Mouse (Mus musculus) embryonic facial prominence, embryonic 13.5 days (tissue): ENCODE measurements around the gene Vezf1. TPM values are rescaled to one million over a fixed set of nuclear protein-coding genes. Genes with fewer than 3 reads are reported as not detected.
A peak's percentile ranks its signal among the peaks of the same experiment; 100 is the strongest.
"Not testable (repeated sequence)": the region's sequence is repeated elsewhere in the genome, so short reads cannot be mapped to it uniquely, and the experiment has no call there.

Experiments used
- ATAC-seq: fragments of 200-750 bp; cut with Nextera tagmentation; 2 replicates; pipeline ENCODE4 v1.8.0; 2017; ENCODE audit warnings: low read depth; ENCODE audit not compliant: insufficient number of reproducible peaks, insufficient read depth, low FRiP score, low TSS enrichment
- H3K27ac ChIP-seq: fragments of 300-500 bp; sonication (generic); 2 replicates; pipeline ENCODE4 v1.5.1; 2015; ENCODE audit warnings: moderate library complexity, mild to moderate bottlenecking, inconsistent platforms
- H3K27me3 ChIP-seq: fragments of 300-500 bp; sonication (generic); 2 replicates; pipeline ENCODE4 v1.6.1; 2015; ENCODE audit warnings: mild to moderate bottlenecking, inconsistent platforms
- H3K36me3 ChIP-seq: fragments of 300-500 bp; sonication (generic); 2 replicates; pipeline ENCODE4 v1.6.1; 2015; ENCODE audit warnings: mild to moderate bottlenecking, inconsistent platforms
- H3K4me1 ChIP-seq: fragments of 300-500 bp; sonication (generic); 2 replicates; pipeline ENCODE4 v1.6.1; 2015; ENCODE audit warnings: inconsistent platforms
- H3K4me2 ChIP-seq: fragments of 300-500 bp; sonication (generic); 2 replicates; pipeline ENCODE4 v1.6.1; 2015; ENCODE audit warnings: moderate library complexity, mild to moderate bottlenecking, inconsistent platforms
- H3K4me3 ChIP-seq: fragments of 300-500 bp; sonication (generic); 2 replicates; pipeline ENCODE4 v1.5.1; 2015; ENCODE audit warnings: mild to moderate bottlenecking, inconsistent platforms
- H3K9ac ChIP-seq: fragments of 300-500 bp; sonication (generic); 2 replicates; pipeline ENCODE4 v1.6.1; 2015; ENCODE audit warnings: mild to moderate bottlenecking, inconsistent platforms
- H3K9me3 ChIP-seq: fragments of 300-500 bp; sonication (generic); 2 replicates; pipeline ENCODE4 v1.6.1; 2016; ENCODE audit warnings: inconsistent platforms
- WGBS: fragments of 180-500 bp; shearing (Covaris S2); methylation state at CpG from one replicate; pipeline ENCODE4 v1.1.7; 2015; ENCODE audit warnings: mixed read lengths; 5-methylcytosine and 5-hydroxymethylcytosine counted together
- polyA plus RNA-seq: library from polyadenylated mRNA; unstranded; fragments of >200 nt; fragmentation: Nextera tagmentation; extraction: Ambion mirVana; gene quantifications from 2 replicates; pipeline ENCODE4 v1.2.1, GENCODE M21; 2015

The Vezf1 gene
- polyA plus RNA-seq, 1 experiment from 2014 or later, result 43.1 TPM

- H3K9ac ChIP-seq, result no peak overlapping the region
- peaks cover 13% of the 10 kb centered on the region for H3K4me1 ChIP-seq
- H3K36me3 ChIP-seq, result peaks cover 8% of the 10 kb centered on the region
- no peaks in the 10 kb centered on the region for H3K27me3 ChIP-seq
- H3K27ac ChIP-seq, result no peak overlapping the region
- no peak for ATAC-seq
- no peak overlapping the region for H3K4me2 ChIP-seq
- no peaks in the 10 kb centered on the region for H3K9me3 ChIP-seq
- no peak overlapping the region for H3K4me3 ChIP-seq
These were observed 23.8 kb upstream of the Vezf1 start for GRCm38 (mm10) chr11:88044314-88044713.

- H3K4me2 ChIP-seq, ATAC-seq, H3K27ac ChIP-seq, H3K9ac ChIP-seq, H3K4me3 ChIP-seq, H3K9me3 ChIP-seq, H3K27me3 ChIP-seq: not testable (repeated sequence)
- 93% methylated on average over 3 of the region's 3 CpGs for WGBS
- Histone ChIP-seq H3K4me1 (peaks cover 21% of the 10 kb centered on the region), H3K36me3 (peaks cover 17% of the 10 kb centered on the region)
These were observed 22.9 kb upstream of the Vezf1 start for GRCm38 (mm10) chr11:88045159-88045558.

GRCm38 (mm10) chr11:88045878-88046277 lies 22.2 kb upstream of the Vezf1 start:
- 87% methylated on average over 4 of the region's 4 CpGs for WGBS

GRCm38 (mm10) chr11:88046323-88046937 lies 21.6 kb upstream of the Vezf1 start:
- Histone ChIP-seq H3K27me3 (no peaks in the 10 kb centered on the region), H3K4me3 (peak overlapping the region; percentile 97), H3K27ac (peak overlapping the region; percentile 100), H3K4me2 (peak overlapping the region; percentile 79), H3K9ac (peak overlapping the region; percentile 100), H3K4me1 (peaks cover 28% of the 10 kb centered on the region), H3K36me3 (peaks cover 24% of the 10 kb centered on the region), H3K9me3 (no peaks in the 10 kb centered on the region)
- 62% methylated on average over 17 of the region's 17 CpGs for WGBS
- no peak for ATAC-seq

More at GRCm38 (mm10) chr11:88045878-88046277, 22.2 kb upstream of the Vezf1 start:
- Histone ChIP-seq H3K36me3 (peaks cover 21% of the 10 kb centered on the region), H3K9me3 (no peaks in the 10 kb centered on the region), H3K4me3 (no peak overlapping the region; the same call in 1 of the 2 replicates), H3K27me3 (no peaks in the 10 kb centered on the region), H3K9ac (peak overlapping the region; percentile 100; the same call in 1 of the 2 replicates), H3K4me1 (peaks cover 25% of the 10 kb centered on the region), H3K27ac (no peak overlapping the region), H3K4me2 (peak overlapping the region; percentile 79; the same call in 1 of the 2 replicates)
- no peak for ATAC-seq

GRCm38 (mm10) chr11:88046944-88047794 lies 20.9 kb upstream of the Vezf1 start, which contains the start of gene Srsf1:
Gene Srsf1, plus strand, starts transcription at chr11:88047373.
- Histone ChIP-seq H3K4me3 (peak within 1 kb of the TSS; percentile 97), H3K9ac (peak within 1 kb of the TSS; percentile 100), H3K4me2 (peak within 1 kb of the TSS; percentile 79), H3K9me3 (no peaks in the 10 kb centered on the region), H3K36me3 (peaks cover 23% of the 10 kb centered on the region), H3K4me1 (peaks cover 28% of the 10 kb centered on the region), H3K27ac (peak within 1 kb of the TSS; percentile 100), H3K27me3 (no peaks in the 10 kb centered on the region)
- peak; percentile 88 for ATAC-seq
- WGBS, result under 1% methylated on average over 60 of the region's 60 CpGs

GRCm38 (mm10) chr11:88047871-88048531 lies 20.1 kb upstream of the Vezf1 start:
- H3K9me3 ChIP-seq, result no peaks in the 10 kb centered on the region
- peak; percentile 66; the same call in 1 of the 2 replicates for ATAC-seq
- no peaks in the 10 kb centered on the region for H3K27me3 ChIP-seq
- peak overlapping the region; percentile 97 for H3K4me3 ChIP-seq
- H3K4me2 ChIP-seq, result peak overlapping the region; percentile 79
- peaks cover 31% of the 10 kb centered on the region for H3K4me1 ChIP-seq
- H3K9ac ChIP-seq, result peak overlapping the region; percentile 100
- peak overlapping the region; percentile 100 for H3K27ac ChIP-seq
- peaks cover 29% of the 10 kb centered on the region for H3K36me3 ChIP-seq
- WGBS, result under 1% methylated on average over 61 of the region's 76 CpGs

GRCm38 (mm10) chr11:88048961-88049670 lies 19.0 kb upstream of the Vezf1 start:
- Histone ChIP-seq H3K27ac (no peak overlapping the region), H3K4me3 (peak overlapping the region; percentile 97), H3K36me3 (peaks cover 34% of the 10 kb centered on the region), H3K9ac (peak overlapping the region; percentile 100), H3K4me1 (peaks cover 31% of the 10 kb centered on the region), H3K9me3 (no peaks in the 10 kb centered on the region), H3K27me3 (no peaks in the 10 kb centered on the region), H3K4me2 (peak overlapping the region; percentile 79)
- ATAC-seq, result no peak
- WGBS, result 18% methylated on average over 26 of the region's 26 CpGs

- Histone ChIP-seq H3K9ac (peak overlapping the region; percentile 33; the same call in 1 of the 2 replicates), H3K4me3 (peak overlapping the region; percentile 97), H3K36me3 (peaks cover 34% of the 10 kb centered on the region), H3K4me1 (peaks cover 31% of the 10 kb centered on the region), H3K27ac (no peak overlapping the region), H3K27me3 (no peaks in the 10 kb centered on the region), H3K4me2 (peak overlapping the region; percentile 79), H3K9me3 (no peaks in the 10 kb centered on the region)
- ATAC-seq, result no peak
These were observed 18.3 kb upstream of the Vezf1 start for GRCm38 (mm10) chr11:88049732-88050131.

GRCm38 (mm10) chr11:88052638-88053037 lies 15.4 kb upstream of the Vezf1 start:
- Histone ChIP-seq H3K27ac (no peak overlapping the region), H3K36me3 (peaks cover 34% of the 10 kb centered on the region), H3K4me3 (no peak overlapping the region), H3K9me3 (no peaks in the 10 kb centered on the region), H3K27me3 (no peaks in the 10 kb centered on the region), H3K9ac (no peak overlapping the region), H3K4me2 (peak overlapping the region; percentile 7; the same call in 1 of the 2 replicates), H3K4me1 (peaks cover 22% of the 10 kb centered on the region)
- WGBS, result 69% methylated on average over 4 of the region's 4 CpGs
- ATAC-seq, result no peak

GRCm38 (mm10) chr11:88053821-88054220 lies 14.3 kb upstream of the Vezf1 start:
- Histone ChIP-seq H3K36me3 (peaks cover 34% of the 10 kb centered on the region), H3K9me3 (no peaks in the 10 kb centered on the region), H3K4me1 (peaks cover 22% of the 10 kb centered on the region), H3K4me3 (no peak overlapping the region), H3K27ac (no peak overlapping the region), H3K4me2 (no peak overlapping the region), H3K27me3 (no peaks in the 10 kb centered on the region), H3K9ac (no peak overlapping the region)
- no peak for ATAC-seq
- WGBS, result 55% methylated on average over 3 of the region's 3 CpGs

- no peak for ATAC-seq
- Histone ChIP-seq H3K4me3 (no peak overlapping the region), H3K27me3 (no peaks in the 10 kb centered on the region), H3K9ac (no peak overlapping the region), H3K36me3 (peaks cover 28% of the 10 kb centered on the region), H3K4me1 (peaks cover 16% of the 10 kb centered on the region), H3K9me3 (no peaks in the 10 kb centered on the region), H3K4me2 (no peak overlapping the region), H3K27ac (no peak overlapping the region)
- WGBS, result 87% methylated on average over 1 of the region's 1 CpGs
These were observed 13.5 kb upstream of the Vezf1 start for GRCm38 (mm10) chr11:88054589-88054988.
